Comparison of ENCODE assay signal across 13 mouse cellular contexts in the genomic region with DNA sequence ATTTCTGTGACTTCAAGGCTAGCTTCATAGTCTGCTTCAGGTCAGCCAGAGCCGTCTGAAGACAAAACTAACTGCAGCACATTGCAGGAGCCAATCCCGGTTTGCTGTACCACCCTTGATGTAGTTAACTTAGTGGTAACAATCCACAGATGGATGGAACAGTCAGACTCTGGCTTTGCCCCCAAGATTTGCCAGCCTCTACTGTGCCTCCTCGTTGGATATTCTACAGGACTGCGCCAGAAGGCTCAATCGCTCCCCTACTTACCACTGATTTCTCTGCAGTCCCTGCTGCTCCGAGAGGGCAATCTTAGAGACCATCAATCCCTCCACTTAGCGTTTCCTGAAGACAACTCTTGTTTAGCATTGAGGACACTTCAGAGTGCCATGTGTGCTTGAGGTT.
"Had no signal": no experiment of that assay in that cellular context is flagged by ENCODE, and none has a peak within 500 bp of the region (broad histone marks: within the 10 kb centered on the region; RNA-seq: fewer than 3 reads in every experiment).

No protein-coding gene starts in this region.

- DNase-seq: lung, adult 18-20 months; lung, embryonic 14.5 days; lung, postnatal 10 days; lung, postnatal 4 days; midbrain, embryonic 14.5 days; retina, postnatal 1 day; right cerebral cortex, adult 18-20 months; right cerebral cortex, postnatal 25 days; right cerebral cortex, postnatal 4 days; spleen, adult 18-20 months; thymus, adult 18-20 months; thymus, postnatal 14 days; thymus, postnatal 36 days had no signal
